Mouse (Mus musculus) cerebellum, postnatal 4 days (tissue): Measurements from ENCODE around the gene Aph1a.
"Not testable (repeated sequence)": the region's sequence is repeated elsewhere in the genome, so short reads cannot be mapped to it uniquely, and the experiment has no call there.

Experiments
- DNase-seq, 2 experiments: peaks; one replicate each; pipeline ENCODE4 v3.0.0; 2022; ENCODE audit warnings: low spot score in 2 of 2, mixed read lengths in 1 of 2

The Aph1a gene

GRCm38 (mm10) chr3:95887596-95887995 is 6.2 kb upstream of the Aph1a start:
- no peak for DNase-seq

GRCm38 (mm10) chr3:95889664-95890063 is 4.1 kb upstream of the Aph1a start:
- no peak for DNase-seq

GRCm38 (mm10) chr3:95891211-95892065 is 2.3 kb upstream of the Aph1a start, which contains the start of gene BC028528:
BC028528 (minus strand) TSS chr3:95892005.
- no peak for DNase-seq

GRCm38 (mm10) chr3:95892066-95893052 is 1.4 kb upstream of the Aph1a start:
- no peak for DNase-seq

- no peak for DNase-seq
These were observed 643 bp upstream of the Aph1a start for GRCm38 (mm10) chr3:95893126-95893525.

- DNase-seq = peak in 1 of 2 experiments; percentile 25
These were observed 770 bp downstream of the Aph1a start for GRCm38 (mm10) chr3:95894317-95895160.

GRCm38 (mm10) chr3:95895501-95895900 is 1.7 kb downstream of the Aph1a start:
- DNase-seq = not testable (repeated sequence)

- DNase-seq = no peak
These were observed 6.2 kb downstream of the Aph1a start for GRCm38 (mm10) chr3:95899800-95900524.

- no peak for DNase-seq
These were observed 8.0 kb downstream of the Aph1a start for GRCm38 (mm10) chr3:95901616-95902372.

- no peak for DNase-seq
These were observed 8.5 kb downstream of the Aph1a start for GRCm38 (mm10) chr3:95902373-95902625.

GRCm38 (mm10) chr3:95902643-95903042 is 8.9 kb downstream of the Aph1a start:
- no peak for DNase-seq

GRCm38 (mm10) chr3:95903753-95904502 is 10.2 kb downstream of the Aph1a start:
- no peak for DNase-seq

GRCm38 (mm10) chr3:95904568-95904967 is 10.8 kb downstream of the Aph1a start, which contains the start of gene Car14:
Car14 (minus strand) TSS chr3:95904691.
- DNase-seq = no peak

- DNase-seq = no peak
These were observed 11.6 kb downstream of the Aph1a start for GRCm38 (mm10) chr3:95905146-95905939.

GRCm38 (mm10) chr3:95905940-95906492 is 12.2 kb downstream of the Aph1a start:
- peak in 1 of 2 experiments; percentile 44 for DNase-seq

- DNase-seq = peak in 1 of 2 experiments; percentile 38
These were observed 13.1 kb downstream of the Aph1a start for GRCm38 (mm10) chr3:95906860-95907259.

GRCm38 (mm10) chr3:95907613-95908012 is 13.8 kb downstream of the Aph1a start:
- no peak for DNase-seq

- no peak for DNase-seq
These were observed 20.9 kb downstream of the Aph1a start for GRCm38 (mm10) chr3:95914706-95915105.
